Mouse (Mus musculus) frontal cortex, postnatal 25 days (tissue): ENCODE results near the gene Gm21974.
"Not testable (repeated sequence)": the region's sequence is repeated elsewhere in the genome, so short reads cannot be mapped to it uniquely, and the experiment has no call there.

Experiments
- DNase-seq, 2 experiments: peaks; one replicate each; pipeline ENCODE4 v3.0.0; 2022; ENCODE audit warnings: low spot score in 2 of 2

Gene Gm21974

DNA sequence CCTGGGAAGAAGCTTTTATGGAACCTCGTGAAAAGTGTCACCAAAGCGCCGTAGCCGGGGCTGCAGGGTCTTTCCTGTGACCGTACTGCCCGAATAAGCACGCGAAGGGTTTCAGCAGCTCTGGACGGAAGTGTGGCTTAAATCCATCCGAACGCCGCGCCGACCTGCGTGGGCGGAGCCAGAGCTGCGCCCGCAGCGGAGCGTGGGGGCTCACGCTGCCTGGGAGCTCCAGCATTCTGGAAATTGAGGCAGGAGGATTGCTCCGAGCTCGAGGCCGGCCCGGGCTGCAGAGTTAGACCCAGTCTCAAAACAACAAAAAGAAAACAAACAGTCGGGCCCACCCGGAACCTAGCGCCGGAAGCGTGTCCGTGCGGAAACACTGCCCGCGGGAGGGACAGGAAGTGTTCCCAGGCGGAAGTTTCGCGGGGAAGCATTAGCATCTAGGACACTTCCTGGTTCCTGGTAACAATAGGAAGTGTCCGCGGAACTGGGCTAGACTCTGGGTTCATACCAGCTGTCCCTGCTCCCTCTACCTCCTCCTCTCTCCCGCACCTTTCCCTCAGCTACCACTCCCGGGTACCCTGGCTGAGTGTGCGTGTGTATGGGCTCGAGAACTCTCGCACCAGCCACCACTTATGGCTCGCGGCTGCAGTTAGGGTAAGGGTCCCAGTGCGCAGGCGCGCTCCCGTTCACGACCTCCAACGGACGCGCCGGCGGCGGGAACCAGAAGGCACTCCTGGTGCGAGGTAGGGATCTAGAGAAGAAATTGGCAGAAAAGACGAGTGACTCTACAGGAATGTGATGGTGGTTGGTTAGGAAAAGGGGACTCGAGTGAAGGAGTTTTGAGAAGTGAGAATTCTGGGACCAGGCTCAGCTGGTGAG is 18.5 kb downstream of the Gm21974 start, which contains the start of gene Zfp668:
TSS of gene Zfp668 (minus strand) at position 362 of the 882 bp plus-strand sequence.
- peak; percentile 82 to 84 for DNase-seq

DNA sequence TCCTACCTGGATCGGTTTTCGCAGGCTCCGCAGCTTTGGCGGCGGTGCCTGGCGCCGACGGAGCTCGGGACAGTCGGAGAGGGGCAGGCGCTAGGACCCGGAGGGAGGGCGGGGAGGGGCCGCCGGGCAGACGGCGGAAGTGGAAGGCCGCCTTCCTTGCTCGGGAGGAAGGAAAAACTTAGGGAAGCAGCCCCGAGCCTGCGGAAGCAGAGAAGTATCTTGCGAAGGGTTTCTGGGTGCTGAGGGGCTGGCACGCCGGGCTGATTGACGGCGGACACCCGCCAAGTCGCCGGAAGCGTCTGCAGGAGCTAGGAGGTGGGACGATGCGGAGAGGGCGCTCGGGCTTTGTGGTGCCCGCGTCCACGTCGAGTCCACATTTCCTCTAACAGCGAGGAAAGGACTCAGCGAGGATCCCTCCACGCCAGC is 19.2 kb downstream of the Gm21974 start, which contains the start of gene Zfp646:
TSS of gene Zfp646 (plus strand) at position 181 of the 426 bp plus-strand sequence.
- peak; percentile 40 to 52 for DNase-seq

DNA sequence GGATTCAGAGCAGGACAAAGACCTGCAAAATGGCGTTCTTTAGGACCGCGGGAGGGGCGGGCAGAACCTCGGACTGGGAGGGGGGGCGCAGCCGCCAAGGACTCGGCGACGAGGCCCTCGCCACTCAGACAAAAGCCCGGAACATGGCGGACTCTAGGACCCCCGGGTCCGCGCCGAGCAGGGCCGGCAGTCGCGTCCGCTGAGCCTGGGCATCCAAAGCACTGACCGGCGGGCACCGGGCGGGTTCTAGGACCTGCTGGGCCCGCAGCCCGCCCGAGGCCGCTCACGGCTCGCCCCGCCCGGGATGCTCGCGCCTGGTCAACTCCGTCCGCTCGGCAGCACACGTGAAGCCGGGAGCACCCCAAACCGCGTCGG is 19.6 kb downstream of the Gm21974 start:
- DNase-seq, result peak; percentile 81 to 85

DNA sequence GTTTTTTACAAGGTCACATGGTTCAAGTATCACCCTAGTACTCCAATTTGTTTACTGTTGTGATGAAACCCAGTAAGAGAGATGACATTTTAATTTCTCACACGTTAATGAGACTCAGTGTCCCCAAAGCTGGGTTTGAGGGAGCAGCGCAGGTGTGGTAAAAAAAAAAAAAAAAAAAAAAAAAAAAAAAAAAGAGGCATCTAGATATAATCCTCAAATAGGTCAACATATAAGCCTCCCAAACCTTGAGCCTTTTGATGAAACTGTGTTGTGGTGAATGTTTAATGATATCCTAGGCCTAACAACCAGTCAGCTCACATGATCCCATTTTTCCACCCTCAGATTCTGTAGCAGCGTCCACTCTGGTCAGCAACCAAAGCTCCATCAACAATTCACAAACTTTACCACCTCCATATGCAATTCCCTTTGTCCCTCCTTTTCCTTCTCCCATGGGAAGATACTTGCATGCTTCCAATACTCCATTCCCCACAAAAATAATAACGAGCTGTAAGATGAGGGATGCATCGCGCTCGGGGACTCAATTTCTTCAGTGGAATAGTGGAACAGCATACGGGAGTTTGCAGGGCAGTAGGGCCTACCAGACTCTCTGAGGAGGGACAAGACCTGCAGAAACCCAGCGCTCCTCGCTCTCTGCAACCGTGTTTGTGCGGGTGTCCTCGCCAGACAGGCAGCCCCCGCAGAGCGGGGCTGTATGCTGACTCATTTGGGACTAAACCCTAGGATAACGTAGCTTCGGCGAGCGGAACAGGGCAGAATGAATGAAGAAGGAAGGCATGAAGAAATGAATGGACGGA is 20.2 kb downstream of the Gm21974 start:
- DNase-seq, result no peak

DNA sequence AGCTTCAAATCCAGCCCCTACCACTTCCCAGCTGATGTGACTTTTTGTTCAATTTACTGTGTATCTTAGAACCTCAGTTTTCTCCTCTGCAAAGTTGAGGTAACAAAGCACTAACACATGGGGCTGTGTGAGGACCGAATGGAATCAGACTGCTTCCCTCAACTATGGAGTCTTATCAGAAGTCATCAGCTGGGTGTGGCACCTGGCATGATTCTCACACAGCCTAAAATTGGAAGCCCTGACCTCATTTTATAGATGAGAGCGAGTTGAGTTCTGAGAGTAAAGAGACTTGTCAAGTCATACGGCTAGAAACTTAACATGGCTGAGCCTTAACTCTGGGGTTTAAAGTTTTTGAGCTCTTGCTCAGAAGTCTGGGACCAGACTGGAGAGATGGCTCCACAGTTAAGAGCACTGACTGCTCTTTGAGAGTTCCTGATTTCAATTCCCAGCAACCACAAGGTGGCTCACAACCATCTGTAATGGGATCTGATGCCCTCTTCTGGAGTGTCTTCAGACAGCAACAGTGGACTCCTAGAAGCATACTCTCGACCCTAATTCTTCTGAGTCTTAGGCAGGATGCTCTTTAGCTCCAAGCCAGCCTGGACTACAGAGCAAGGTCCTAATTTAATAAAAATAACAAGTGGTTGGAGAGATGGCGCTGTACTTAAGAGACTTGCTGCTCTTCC is 25.0 kb downstream of the Gm21974 start:
- no peak for DNase-seq

DNA sequence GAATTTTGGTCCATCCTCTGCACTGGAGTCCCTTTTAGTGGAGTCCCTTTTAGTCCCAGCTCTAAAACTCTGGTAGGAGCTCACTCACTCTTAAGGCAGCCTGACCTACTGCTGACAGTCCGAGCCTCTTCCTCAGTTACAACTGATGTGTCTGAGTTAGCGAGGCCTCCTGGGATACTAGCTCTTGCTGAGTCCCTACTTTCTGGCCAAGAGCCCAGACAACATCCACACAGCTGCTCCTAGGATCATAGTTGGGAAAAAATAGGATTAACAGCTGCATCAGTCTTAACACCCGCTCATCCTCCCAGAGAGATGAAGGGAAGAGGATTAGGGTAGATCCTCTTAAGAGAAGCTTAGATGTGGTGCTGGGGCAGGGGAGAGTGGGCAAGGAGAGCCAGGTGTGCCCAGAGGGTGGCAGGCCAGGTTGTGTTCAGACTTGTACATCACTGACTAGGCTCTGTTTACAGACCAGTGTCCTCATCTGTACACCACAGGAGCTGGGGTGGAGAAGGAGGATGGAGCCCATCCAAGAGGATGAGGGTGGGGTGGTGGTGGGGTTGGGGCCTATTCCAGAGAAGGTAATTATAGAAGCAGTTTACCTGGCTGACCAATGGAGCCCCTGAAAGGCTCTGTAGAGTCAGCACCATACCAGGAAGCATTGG is 26.0 kb downstream of the Gm21974 start:
- no peak for DNase-seq

DNA sequence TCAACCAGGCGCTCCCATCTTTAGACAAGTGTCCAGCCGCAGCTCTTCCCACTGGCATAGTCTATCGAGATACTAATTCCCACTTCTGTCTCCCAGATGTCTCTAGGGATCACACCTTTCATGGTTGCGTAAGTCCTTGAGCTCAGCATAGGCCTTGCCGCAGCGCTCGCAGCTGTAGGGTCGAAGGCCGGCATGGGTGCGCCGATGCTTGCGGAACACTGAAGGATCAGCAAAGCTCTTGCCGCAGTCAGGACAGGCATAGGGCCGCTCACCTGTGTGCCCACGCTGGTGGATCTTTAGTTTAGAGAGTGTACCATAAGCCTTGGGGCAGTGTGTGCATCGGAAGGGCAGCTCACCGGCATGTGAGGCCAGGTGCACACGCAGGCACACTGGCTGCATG is 27.6 kb downstream of the Gm21974 start:
- DNase-seq, result no peak

DNA sequence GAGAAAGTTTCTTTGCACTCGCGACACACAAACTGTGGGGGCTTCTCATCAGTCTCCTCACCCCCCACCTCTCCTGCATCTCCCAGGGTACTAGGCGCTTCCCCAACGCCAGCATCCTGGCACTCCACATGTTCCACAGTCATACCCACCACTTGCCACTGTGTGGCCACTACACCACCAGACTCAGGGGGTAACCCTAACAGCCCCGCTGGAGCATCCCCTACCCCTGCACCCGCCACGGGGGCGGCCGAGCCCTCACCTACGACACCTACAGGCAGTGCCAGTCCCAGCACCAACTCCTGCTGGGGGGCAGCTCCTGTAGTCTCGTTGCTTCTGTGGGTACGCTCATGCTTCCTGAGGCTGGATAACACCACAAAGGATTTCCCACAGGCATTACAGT is 28.8 kb downstream of the Gm21974 start:
- no peak for DNase-seq

DNA sequence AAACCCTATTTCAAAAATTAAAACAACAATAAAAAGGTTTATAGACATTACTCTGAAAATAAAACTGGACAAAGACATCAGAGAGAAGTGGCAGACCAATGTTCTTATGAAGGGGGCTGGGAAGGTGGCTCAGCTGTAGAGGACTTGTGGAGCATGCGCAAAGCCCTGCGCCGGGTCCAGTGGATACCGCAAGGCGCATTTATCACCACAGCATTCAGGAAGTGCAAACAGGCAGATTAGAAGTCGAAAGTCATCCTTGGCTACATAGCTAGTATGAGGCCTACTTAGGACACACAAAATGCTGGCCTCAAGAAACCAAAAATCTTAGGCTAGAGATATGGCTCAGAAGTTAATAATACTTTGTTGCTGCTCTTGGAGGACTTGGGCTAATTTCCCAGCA is 37.0 kb downstream of the Gm21974 start:
- DNase-seq, result no peak

DNA sequence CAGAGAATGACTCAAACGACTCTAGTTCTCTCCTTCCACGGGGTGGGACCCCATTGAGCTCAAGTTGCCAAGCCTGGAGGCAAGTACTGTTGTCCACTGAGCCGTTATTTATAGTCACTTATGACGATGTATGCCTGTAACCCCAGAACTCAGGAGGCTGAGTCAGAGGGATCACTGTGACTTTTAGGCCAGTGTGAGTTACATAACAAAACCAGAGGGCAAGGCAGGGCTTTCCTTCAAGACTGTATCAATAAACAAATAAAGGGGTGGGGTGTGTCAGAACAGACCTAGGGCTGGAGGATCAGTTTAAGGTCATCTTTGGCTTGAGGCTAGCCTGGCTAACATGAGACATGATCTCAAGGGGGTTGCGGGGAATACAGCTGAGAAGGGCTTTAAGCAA is 44.3 kb downstream of the Gm21974 start:
- no peak for DNase-seq

DNA sequence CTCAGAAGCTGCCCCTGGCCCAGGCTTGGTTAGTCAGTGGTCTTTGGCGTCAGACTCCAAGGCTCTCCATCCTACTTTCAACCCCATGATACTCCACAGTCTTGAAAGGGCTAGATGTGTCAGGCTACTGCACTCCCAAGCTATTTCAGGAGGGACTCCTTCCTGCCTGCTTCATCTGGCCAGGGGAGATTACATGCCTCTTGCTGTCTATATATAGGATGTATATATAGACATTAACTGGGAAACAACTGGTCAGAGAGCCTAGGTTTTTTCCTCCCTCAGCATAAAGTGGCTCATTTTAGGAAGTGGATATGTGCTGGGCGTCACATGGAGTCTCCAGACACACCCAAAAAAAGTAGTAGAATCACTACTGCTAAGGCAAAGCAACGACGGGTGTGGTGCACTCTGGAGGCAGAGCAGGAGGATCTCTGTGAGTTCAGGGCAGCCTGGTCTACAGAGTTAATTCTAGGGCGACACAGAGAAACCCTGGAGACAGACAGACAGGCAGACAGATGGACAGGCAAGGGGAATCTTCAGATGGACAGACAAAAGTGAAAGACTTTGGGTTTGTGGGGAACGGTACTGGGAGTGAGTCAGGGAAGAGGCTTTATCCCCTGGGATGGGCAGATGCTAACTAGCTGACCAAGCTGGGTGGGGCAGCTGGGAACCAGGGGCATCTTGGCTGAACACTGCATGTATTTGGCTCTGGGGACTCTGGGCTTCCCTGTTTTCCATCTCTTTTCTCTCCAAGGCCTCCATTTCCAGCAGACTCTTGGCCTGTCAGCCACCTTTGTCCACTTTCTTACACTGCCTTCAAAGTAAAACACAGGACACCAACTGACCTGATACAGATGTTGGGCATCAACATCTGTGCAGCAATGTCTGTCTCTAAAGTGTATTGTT is 45.0 kb downstream of the Gm21974 start:
- no peak for DNase-seq

DNA sequence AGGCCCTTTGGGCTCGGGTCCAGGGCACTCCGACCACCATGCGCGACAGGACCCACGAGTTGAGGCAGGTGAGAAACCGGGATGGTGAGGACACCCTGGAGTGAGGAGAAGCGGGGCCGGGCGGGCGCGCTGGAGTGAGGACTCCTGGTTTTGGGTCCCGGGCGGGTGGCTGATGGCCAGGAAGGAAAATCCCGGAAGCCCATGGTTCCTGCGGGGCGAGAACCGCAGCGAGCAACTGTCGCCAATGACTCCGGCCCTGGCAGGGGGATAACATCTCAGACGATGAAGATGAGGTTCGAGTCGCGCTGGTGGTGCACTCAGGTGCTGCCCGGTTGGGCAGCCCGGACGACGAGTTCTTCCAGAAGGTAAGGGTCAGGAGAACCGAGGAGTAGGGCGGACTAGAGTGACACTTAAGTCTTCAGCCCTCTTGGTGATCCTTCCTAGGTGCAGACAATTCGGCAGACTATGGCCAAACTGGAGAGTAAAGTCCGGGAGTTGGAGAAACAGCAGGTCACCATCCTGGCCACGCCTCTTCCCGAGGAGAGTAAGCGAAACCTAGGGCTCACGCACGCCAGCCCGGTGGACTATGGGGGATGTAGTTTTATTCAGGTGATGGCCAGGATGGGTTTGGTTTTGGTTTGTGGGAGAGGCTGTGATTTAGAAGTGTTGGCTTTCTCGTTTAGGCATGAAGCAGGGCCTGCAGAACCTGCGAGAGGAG is 53.1 kb downstream of the Gm21974 start:
- peak; percentile 45 to 60 for DNase-seq

DNA sequence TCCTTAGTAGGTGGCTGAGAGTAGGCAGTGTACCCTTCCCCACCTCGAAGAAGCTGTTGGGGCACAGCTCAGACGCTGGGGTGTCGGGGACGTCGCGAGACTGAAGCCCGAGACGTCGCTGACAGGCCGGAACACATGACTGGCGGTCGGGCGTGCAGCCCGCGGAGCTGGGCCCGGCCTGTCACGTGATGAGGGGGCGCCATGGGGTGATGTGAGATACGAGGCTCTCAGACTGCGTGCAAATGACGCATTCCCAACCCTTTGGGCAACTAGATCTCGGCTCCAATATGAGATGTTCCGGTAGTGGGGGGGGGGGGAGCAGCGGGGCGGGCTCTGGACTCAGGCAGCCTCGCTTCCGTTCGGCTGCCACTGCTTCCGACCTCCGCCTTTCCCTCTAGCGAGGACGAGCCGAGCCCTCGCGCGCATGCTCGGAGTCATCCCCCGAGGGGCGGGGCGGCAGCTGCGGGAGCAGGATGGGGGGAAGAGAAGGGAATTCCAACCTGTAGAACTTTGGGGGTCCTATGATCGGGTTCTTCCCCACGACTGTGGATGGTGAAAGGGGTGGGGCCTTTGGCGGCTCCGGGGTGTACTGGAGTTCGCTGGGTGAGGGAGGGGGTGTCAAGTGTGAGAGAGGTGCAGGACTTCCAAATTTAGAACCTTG is 53.8 kb downstream of the Gm21974 start:
- DNase-seq, result peak; percentile 87 to 91

DNA sequence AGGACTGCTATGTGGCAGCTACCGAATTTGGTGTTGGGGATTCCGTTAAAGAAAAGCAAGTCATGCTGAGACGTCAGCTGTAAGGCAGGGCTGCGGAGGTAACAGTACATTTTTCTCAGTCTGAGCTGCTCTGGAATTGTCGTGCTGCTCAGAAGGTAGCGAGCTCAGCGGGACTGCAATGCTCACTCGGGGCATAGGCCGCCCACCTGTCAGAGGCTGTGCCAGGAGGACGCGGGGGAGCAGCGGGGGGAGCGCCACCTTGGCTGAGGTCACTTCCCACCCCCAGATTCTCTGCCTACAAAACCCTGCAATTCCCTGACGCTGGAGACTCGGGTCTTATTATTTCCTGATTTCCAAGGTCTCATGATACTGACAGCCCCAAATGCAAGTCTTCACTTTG is 54.4 kb downstream of the Gm21974 start:
- peak; percentile 53 to 65 for DNase-seq

DNA sequence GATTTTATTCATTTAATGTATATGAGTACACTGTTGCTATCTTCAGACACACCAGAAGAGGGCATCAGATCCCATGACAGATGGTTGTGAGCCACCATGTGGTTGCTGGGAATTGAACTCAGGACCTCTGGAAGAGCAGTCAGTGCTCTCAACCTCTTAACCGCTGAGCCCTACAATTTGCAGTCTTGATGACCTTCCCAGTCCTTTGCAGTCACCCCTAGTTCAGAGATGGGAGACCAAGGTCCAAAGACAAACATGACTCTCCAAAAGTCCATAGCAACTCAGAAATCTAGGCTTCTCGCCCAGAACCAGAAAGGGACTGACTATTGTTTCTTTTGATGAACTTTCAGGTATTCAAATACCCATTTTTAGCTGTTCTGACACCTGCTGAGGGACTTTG is 55.2 kb downstream of the Gm21974 start:
- DNase-seq, result not testable (repeated sequence)

DNA sequence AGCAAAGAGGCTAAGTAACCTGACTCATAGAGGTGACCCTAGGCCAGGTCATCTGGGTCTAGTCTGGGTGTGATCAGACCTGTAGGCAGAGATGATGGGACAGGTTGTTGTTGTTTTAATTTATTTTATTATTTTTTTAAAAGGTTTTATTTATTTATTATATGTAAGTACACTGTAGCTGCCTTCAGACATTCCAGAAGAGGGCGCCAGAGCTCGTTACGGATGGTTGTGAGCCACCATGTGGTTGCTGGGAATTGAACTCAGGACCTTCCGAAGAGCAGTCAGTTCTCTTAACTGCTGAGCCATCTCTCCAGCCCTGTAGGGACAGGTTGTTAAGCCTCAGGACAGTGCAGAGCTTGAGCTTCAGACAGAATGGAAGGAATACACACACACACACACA is 57.4 kb downstream of the Gm21974 start:
- DNase-seq, result not testable (repeated sequence)

DNA sequence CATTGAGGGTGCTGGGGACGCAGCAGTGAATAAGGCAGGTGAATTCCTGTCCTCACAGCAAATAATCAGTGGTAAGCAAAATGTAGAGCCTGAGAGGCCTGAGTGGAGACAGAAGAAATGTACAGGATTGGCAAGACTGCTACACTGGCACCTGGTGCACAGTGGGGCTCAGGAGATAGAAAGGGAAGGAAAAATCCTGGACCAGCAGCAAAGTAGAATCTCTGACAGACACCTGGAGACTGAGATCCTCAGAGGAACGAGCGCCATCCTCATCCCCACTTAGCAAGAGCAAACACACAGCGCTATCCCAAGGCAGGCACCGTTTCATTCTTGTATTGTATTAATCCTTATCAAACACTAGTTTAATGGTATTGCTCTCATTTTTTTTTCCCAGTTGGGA is 57.8 kb downstream of the Gm21974 start:
- no peak for DNase-seq
